Mouse (Mus musculus) MEL (cell line): Measurements from ENCODE around the gene Ddx6.

Source experiments
- HCFC1 ChIP-seq: IDR thresholded peaks from 2 replicates; pipeline ENCODE4 v1.6.1; 2012; ENCODE audit warnings: low read depth, mild to moderate bottlenecking, inconsistent platforms, low read length, improper control_type of control experiment, moderate library complexity
- ZKSCAN1 ChIP-seq: IDR thresholded peaks from 2 replicates; pipeline ENCODE4 v1.6.1; 2012; ENCODE audit warnings: low read depth, mild to moderate bottlenecking, inconsistent platforms, low read length, improper control_type of control experiment, moderate library complexity

DNA sequence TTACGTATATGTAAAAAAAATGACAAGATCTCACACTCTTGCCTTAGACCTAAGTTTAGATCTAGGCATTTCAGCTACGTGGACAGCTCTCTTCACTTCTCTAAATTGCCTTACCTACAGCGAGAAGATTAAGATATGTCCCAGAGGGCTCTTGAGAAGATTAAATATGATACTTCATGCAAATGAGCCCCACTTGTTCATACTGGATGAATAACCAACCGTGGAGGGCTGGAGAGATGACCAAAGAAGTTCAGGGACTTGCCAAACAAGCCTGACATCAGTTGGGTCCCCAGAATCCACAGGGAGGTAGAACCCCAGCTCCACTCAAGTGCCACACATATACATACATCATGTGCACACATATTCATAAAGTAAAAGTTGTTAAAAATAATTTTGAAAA is 31.4 kb upstream of the Ddx6 start:
- TF ChIP-seq HCFC1 (no peak), ZKSCAN1 (no peak)
